Mouse (Mus musculus): ENCODE results near the gene Adrb1.

Gene Adrb1

GRCm38 (mm10) chr19:56703238-56704097 lies 18.5 kb upstream of the Adrb1 start:
- DNase-seq (ENCODE audit: low spot score), result no peak

DNA sequence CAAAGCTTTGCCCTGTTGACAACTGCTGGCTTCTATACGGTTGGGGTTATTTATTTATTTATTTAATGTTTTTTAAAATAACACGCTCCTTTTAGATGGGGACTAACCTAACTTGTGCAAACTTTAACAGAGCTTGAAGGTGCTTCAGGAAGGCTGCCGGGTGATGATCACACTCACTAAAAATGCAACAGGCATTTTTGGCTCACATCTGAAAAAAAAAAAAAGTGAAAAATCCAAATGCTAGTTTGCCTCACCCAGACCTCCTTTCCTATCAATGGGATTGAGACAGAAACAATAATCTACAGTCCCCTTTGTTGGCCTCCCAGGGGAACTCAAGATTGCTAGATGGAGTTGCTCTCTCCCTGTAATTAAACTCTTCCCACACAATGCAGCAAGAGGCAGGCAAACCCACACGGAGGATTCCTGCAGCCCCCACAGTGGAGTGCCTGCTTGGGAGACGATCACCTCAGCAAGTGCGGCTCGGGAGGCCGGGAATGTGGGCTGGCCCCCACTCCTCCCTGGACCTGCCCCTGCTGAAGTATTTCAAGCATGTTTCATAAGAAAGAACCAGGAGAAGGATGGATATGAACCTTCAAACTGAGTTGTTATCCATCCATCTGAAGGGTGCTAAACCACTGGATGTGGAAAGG lies 16.8 kb upstream of the Adrb1 start:
- no peak for DNase-seq (ENCODE audit: low spot score)

DNA sequence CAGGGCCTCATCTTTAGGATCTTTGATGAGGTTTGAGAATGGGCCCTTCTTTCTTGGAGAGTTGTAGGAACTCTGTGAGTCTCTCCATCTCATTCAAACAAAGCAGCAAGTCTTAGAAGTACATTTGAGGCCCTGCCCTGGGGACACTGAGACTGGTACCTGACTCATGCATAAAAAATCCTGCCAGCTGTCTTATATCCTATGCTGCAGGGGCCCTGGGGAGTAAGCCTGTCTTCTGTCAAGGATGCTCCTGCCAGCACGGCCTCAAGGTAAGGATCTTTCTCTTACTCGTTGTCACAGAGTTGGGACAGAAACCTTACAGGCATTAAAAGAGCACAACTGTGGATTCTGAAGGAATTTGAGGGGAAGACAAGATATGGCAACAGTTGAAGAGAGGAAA lies 13.2 kb upstream of the Adrb1 start:
- no peak for DNase-seq (ENCODE audit: low spot score)

DNA sequence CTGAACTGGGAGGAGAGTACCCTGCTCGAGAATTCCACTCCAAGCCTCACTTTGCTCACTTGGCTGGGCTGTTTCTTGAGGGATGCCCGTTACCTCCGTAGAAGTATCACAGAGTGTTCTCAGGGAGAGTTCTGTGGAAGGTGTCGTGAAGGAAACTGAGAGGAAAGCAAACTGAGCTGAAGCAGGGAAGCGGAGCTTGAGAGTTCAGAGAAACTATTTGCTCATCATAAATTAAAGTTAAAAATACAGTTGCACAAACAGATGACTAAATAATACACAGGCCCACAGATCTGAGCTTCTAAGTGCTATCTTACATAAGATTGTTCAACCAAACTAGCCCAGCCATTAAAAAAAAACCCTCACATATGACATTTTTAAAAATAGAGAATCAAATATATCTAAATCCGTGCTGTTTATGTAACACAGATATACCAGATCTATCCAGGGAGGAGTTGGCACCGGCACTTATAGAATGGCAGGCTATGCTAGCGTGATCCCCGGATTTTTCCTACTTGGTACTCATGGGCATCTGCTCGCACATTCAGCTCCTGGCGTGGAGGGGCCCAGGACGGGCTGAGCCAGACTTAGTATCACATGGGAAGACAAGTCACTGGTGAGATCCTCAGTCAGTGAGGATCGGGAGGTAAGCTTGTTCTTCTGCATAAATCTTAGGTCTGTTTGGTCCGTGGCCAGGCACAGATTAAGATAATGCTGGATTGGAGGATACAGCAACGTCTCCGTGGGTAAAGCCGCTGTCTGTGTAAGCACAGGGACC lies 11.7 kb upstream of the Adrb1 start:
- DNase-seq (ENCODE audit: low spot score), result no peak

DNA sequence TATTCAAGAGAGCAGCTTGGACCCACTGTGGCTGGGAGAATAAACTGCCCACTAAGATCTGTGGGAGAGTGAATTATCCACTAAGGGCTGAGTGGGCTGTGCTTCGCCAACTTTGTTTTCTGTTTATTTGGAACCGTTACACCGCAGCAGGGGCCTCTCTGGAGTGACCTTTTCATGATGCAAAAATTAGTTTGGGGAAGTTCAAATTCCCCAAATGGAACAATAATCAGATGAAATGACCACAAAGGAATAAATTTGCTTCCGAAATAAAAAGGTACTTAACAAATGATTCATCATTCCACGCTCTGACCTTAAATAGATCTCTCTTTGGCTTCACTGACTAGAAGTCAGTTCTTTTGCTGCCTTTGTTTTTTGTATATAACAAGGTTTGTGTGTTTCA lies 8.4 kb upstream of the Adrb1 start:
- no peak for DNase-seq (ENCODE audit: low spot score)

- DNase-seq (ENCODE audit: low spot score), result no peak
Measured at GRCm38 (mm10) chr19:56714661-56715170, 7.3 kb upstream of the Adrb1 start.

- DNase-seq (ENCODE audit: low spot score), result no peak
Measured at GRCm38 (mm10) chr19:56718046-56718445, 4.0 kb upstream of the Adrb1 start.

DNA sequence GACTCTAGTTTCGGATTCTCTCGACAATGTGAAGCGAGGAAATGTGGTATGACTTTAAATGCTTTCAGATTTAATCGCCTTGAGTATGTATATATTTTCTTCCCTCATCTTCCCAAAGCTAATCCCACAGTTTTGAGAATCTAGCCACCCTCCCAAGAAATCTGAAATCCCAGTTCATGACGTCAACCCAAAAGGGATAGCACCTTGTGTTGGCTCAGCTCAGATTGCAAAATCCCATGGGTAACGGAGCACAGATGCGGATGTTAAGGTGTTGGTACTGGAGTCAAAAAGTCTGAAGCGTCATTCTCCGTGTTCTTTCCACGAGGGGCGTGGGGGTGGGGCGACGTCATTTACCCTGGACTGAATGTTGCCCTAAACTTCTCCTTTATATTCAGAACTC lies 1.1 kb upstream of the Adrb1 start:
- DNase-seq (ENCODE audit: low spot score), result no peak

GRCm38 (mm10) chr19:56722291-56722707 lies 300 bp downstream of the Adrb1 start:
- DNase-seq (ENCODE audit: low spot score), result no peak

DNA sequence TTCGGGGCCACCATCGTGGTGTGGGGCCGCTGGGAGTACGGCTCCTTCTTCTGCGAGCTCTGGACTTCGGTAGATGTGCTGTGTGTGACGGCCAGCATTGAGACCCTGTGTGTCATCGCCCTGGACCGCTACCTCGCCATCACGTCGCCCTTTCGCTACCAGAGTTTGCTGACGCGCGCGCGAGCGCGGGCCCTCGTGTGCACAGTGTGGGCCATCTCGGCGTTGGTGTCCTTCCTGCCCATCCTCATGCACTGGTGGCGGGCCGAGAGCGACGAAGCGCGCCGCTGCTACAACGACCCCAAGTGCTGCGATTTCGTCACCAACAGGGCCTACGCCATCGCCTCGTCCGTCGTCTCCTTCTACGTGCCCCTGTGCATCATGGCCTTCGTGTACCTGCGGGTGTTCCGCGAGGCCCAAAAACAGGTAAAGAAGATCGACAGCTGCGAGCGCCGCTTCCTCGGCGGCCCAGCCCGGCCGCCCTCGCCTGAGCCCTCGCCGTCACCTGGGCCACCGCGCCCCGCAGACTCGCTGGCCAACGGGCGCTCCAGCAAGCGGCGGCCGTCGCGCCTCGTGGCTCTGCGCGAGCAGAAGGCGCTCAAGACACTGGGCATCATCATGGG lies 822 bp downstream of the Adrb1 start:
- no peak for DNase-seq (ENCODE audit: low spot score)

GRCm38 (mm10) chr19:56723331-56724125 lies 1.5 kb downstream of the Adrb1 start:
- DNase-seq (ENCODE audit: low spot score), result peak; percentile 42

DNA sequence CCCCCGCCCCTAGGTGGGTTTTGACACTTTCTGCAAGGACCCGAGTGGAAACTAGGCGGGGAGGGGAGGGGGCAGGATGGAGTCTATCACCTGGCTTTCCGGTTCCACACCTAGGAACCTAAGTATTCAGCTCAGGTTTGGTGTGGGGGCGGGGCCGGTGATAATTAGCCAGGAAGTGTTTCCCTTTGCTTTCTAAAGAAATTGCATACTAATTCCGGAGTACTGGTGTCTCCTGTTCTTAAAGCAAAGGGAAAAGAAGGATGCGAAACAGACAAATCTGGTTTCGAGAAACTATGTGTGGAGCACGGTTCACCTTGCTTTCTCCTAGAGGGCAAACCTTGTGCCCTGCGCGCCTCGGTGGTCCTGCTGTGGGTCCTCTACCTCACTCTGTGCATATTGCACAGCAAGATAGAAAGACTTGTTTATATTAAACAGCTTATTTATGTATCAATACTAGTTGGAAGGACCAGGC lies 2.2 kb downstream of the Adrb1 start:
- no peak for DNase-seq (ENCODE audit: low spot score)

DNA sequence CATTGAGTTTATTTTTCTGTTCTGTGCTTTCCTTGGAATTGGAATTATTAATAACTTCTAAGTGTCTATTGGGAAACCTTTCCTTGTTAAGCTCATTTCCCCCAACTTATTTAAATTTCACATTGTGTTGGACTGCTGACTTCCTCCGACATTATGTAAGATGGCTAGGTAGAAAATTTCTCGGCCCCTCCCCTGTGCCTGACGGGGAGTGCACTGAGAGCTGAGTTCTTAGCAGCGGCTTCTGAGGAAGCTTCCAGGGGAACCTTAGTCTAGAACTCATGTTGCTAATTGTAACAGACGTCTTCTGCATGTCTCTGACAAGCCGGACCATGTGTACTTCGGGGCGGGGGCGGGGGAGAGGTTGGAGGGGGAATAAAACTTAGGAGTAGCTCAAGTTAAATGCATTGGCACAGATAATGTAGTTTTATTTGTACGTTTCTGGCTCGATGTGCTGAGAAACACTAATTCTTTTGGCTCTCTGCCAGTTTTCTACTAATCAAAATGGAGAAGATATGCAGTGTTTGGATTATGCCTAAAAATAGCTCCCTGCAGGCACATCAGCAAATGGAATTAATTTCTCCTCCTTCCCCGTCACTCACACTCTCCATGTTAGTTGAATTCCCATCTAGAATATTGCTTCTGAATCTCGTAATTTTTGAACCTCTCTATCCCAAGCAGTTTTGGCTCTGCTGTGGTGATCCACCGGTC lies 5.3 kb downstream of the Adrb1 start:
- DNase-seq (ENCODE audit: low spot score), result no peak

GRCm38 (mm10) chr19:56734033-56734572 lies 12.1 kb downstream of the Adrb1 start:
- DNase-seq (ENCODE audit: low spot score), result no peak

GRCm38 (mm10) chr19:56735747-56736146 lies 13.7 kb downstream of the Adrb1 start:
- DNase-seq (ENCODE audit: low spot score), result no peak

- no peak for DNase-seq (ENCODE audit: low spot score)
Measured at GRCm38 (mm10) chr19:56736287-56736686, 14.3 kb downstream of the Adrb1 start.

GRCm38 (mm10) chr19:56745061-56745460 lies 23.1 kb downstream of the Adrb1 start:
- no peak for DNase-seq (ENCODE audit: low spot score)

- no peak for DNase-seq (ENCODE audit: low spot score)
Measured at GRCm38 (mm10) chr19:56745528-56745927, 23.5 kb downstream of the Adrb1 start.

DNA sequence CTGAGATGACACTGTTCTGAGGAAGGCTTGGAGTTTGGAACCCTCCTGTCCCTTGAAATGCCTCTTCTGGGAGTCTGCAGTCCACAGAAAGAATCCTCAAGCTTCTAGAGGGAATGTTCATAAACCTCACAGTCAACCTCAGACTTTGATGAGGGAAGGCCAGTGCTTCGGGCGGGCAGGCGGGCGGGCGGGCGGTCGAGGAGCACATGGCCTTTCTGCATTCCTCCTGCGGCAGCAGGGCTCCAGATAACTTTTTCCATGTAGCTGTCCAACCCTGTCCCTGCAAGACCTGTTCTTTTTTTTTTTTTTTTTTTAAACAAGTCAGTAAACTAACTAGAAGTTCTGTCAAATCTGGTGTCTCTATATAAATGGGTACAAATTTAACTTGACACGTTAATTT lies 24.6 kb downstream of the Adrb1 start:
- no peak for DNase-seq (ENCODE audit: low spot score)

GRCm38 (mm10) chr19:56747878-56748277 lies 25.9 kb downstream of the Adrb1 start:
- DNase-seq (ENCODE audit: low spot score), result no peak
